Mouse (Mus musculus): Measurements from ENCODE around the gene Masp2.

- no peak for TF ChIP-seq CTCF (IDR thresholded peaks at IDR 0.05; ENCODE audit: extremely low read depth, insufficient read length, insufficient replicate concordance, low read depth, low read length)
- no peak for TF ChIP-seq POLR2A (IDR thresholded peaks at IDR 0.05; ENCODE audit: low read depth, low read length)
Measured at GRCm38 (mm10) chr4:148590421-148591170, 11.8 kb upstream of the Masp2 start.

All from small intestine, adult 2 months (tissue).